Mouse (Mus musculus) layer of hippocampus, adult 18-20 months (tissue): ENCODE measurements around the gene Dnajc1. TPM values are rescaled to one million over a fixed set of nuclear protein-coding genes. Genes with fewer than 3 reads are reported as not detected.

Experiments
- DNase-seq, 2 experiments: peaks; one replicate each; pipeline ENCODE4 v3.0.0; 2022; ENCODE audit warnings: low spot score in 2 of 2
- long read RNA-seq: library from polyadenylated mRNA; stranded (forward); transcript quantifications from one replicate; pipeline ENCODE4 v2.0.0, GENCODE M21; 2021
- total RNA-seq, 2 experiments: library from RNA; stranded (reverse); gene quantifications; 2 replicates each; pipeline ENCODE4 v1.2.3; 2021

Gene Dnajc1
- total RNA-seq: 10 to 100 TPM; 24.1 to 26.7 TPM
- long read RNA-seq, full-length matches to known transcripts: 8 of 15 reads
- long read RNA-seq, partial matches to known transcripts: 0 of 15 reads
- long read RNA-seq, other reads (novel, unspliced or antisense): 7 of 15 reads

- peak; percentile 78 to 91 for DNase-seq
These were observed at the start of gene Dnajc1 for GRCm38 (mm10) chr2:18392331-18393021. TSS of gene Dnajc1 (minus strand) at chr2:18392830.

- peak in 1 of 2 experiments; percentile 2 for DNase-seq
These were observed 49.2 kb upstream of the Dnajc1 start for GRCm38 (mm10) chr2:18441871-18442270.

GRCm38 (mm10) chr2:18415242-18415641 lies 22.6 kb upstream of the Dnajc1 start:
- no peak for DNase-seq

- no peak for DNase-seq
These were observed 11.0 kb upstream of the Dnajc1 start for GRCm38 (mm10) chr2:18403679-18404078.

GRCm38 (mm10) chr2:18401771-18402170 lies 9.1 kb upstream of the Dnajc1 start:
- no peak for DNase-seq

GRCm38 (mm10) chr2:18393022-18393519 lies 441 bp upstream of the Dnajc1 start:
- no peak for DNase-seq

GRCm38 (mm10) chr2:18391861-18392260 lies 769 bp downstream of the Dnajc1 start:
- DNase-seq: peak; percentile 25 to 68

GRCm38 (mm10) chr2:18389631-18390030 lies 3.0 kb downstream of the Dnajc1 start:
- peak in 1 of 2 experiments; percentile 58 for DNase-seq

GRCm38 (mm10) chr2:18381662-18382061 lies 11.0 kb downstream of the Dnajc1 start:
- DNase-seq: no peak

- DNase-seq: no peak
These were observed 20.0 kb downstream of the Dnajc1 start for GRCm38 (mm10) chr2:18372400-18373182.

- DNase-seq: peak in 1 of 2 experiments; percentile 19
These were observed 21.7 kb downstream of the Dnajc1 start for GRCm38 (mm10) chr2:18370794-18371498.

- no peak for DNase-seq
These were observed 28.2 kb downstream of the Dnajc1 start for GRCm38 (mm10) chr2:18364402-18364801.

GRCm38 (mm10) chr2:18355293-18355692 lies 37.3 kb downstream of the Dnajc1 start:
- peak in 1 of 2 experiments; percentile 37 for DNase-seq

- DNase-seq: peak in 1 of 2 experiments; percentile 22
These were observed 40.0 kb downstream of the Dnajc1 start for GRCm38 (mm10) chr2:18352620-18353019.

GRCm38 (mm10) chr2:18343464-18343863 lies 49.2 kb downstream of the Dnajc1 start:
- DNase-seq: peak in 1 of 2 experiments; percentile 35

GRCm38 (mm10) chr2:18318671-18319070 lies 74.0 kb downstream of the Dnajc1 start:
- no peak for DNase-seq

- DNase-seq: no peak
These were observed 74.9 kb downstream of the Dnajc1 start for GRCm38 (mm10) chr2:18317503-18318281.

- no peak for DNase-seq
These were observed 75.7 kb downstream of the Dnajc1 start for GRCm38 (mm10) chr2:18316909-18317308.

GRCm38 (mm10) chr2:18310261-18311104 lies 82.1 kb downstream of the Dnajc1 start:
- DNase-seq: no peak
